8 mouse cellular contexts compared by ENCODE assay signal in genomic region chr7:127231826-127232621, GRCm38 (mm10). TPM values are rescaled to one million over a fixed set of nuclear protein-coding genes. Genes with fewer than 3 reads are reported as not detected.
DNase-seq lines count a peak whose midpoint lies in the region; ATAC-seq and TF ChIP-seq lines count a peak whose summit lies in the region.

No protein-coding gene starts in this region.

- H3K4me2 ChIP-seq in limb, embryonic 15.5 days: peak overlapping the region; percentile 64

- TF ChIP-seq POLR2A in thymus, adult 2 months (IDR thresholded peaks at IDR 0.05; ENCODE audit: control insufficient read depth, extremely low read depth, insufficient read depth, low read length, poor library complexity): no peak

- peak overlapping the region; percentile 71 for H3K4me3 ChIP-seq in thymus, adult 2 months (ENCODE audit: control insufficient read depth, insufficient read depth, low read length)
- H3K4me3 ChIP-seq in limb, embryonic 15.5 days: peak overlapping the region; percentile 96

- TF ChIP-seq CTCF in thymus, adult 2 months (IDR thresholded peaks at IDR 0.05; ENCODE audit: borderline replicate concordance, control insufficient read depth, extremely low read depth, insufficient read depth, low read length, poor library complexity): no peak

- no peaks in the 10 kb centered on the region for H3K27me3 ChIP-seq in thymus, adult 2 months (ENCODE audit: control insufficient read depth, insufficient read depth, low read length)
- H3K27me3 ChIP-seq in limb, embryonic 15.5 days: no peaks in the 10 kb centered on the region

- no peak for ATAC-seq in limb, embryonic 15.5 days (ENCODE audit: insufficient number of reproducible peaks, low FRiP score, low TSS enrichment, low read depth)

- H3K4me1 ChIP-seq in thymus, adult 2 months (replicated peaks; ENCODE audit: control insufficient read depth, insufficient read depth, low read length): peaks cover 28% of the 10 kb centered on the region
- H3K4me1 ChIP-seq in limb, embryonic 15.5 days: peaks cover 34% of the 10 kb centered on the region

- peak overlapping the region; percentile 95 for H3K9ac ChIP-seq in limb, embryonic 15.5 days

- peak overlapping the region; percentile 93 for H3K27ac ChIP-seq in thymus, adult 2 months (ENCODE audit: control insufficient read depth, insufficient read depth, low read length)
- peak overlapping the region; percentile 97 for H3K27ac ChIP-seq in limb, embryonic 15.5 days

- peaks cover 21% of the 10 kb centered on the region for H3K36me3 ChIP-seq in thymus, adult 2 months (ENCODE audit: control insufficient read depth, insufficient read depth, low read length)
- H3K36me3 ChIP-seq in limb, embryonic 15.5 days: peaks cover 40% of the 10 kb centered on the region

- 2% methylated on average over 20 of the region's 20 CpGs for WGBS in thymus, adult 2 months
- 6% methylated on average over 20 of the region's 20 CpGs for WGBS in limb, embryonic 15.5 days

- peak; percentile 16 for DNase-seq in cerebellum, adult 8-10 months
- no peak for DNase-seq in cerebellum, adult 9-10 months
- DNase-seq in thymus, adult 2 months: no peak
- DNase-seq in thymus, postnatal 14 days: no peak
- no peak for DNase-seq in ovary, postnatal 14 days (ENCODE audit: low spot score)
- DNase-seq in gastrocnemius, postnatal 25 days: no peak
- no peak for DNase-seq in urinary bladder, postnatal 25 days (ENCODE audit: low spot score)

- no peaks in the 10 kb centered on the region for H3K9me3 ChIP-seq in limb, embryonic 15.5 days

RNA-seq across cellular contexts. Expression of gene Zfp553, which starts 0.8 kb away (rescaled TPM):
- 30.4 and 31.6 TPM in 2 replicates for polyA plus RNA-seq in thymus, adult 2 months (2012; rRNA removed)
- polyA plus RNA-seq in limb, embryonic 15.5 days (2015; fragmentation: Nextera tagmentation; extraction: Ambion mirVana): 37.3 and 38.4 TPM in 2 replicates
- 1 to 10 TPM; 4.0 to 4.2 TPM for total RNA-seq in gastrocnemius, postnatal 25 days (2021)

RNA-seq across cellular contexts. Expression of gene Sept1, which starts 0.9 kb away (rescaled TPM):
- polyA plus RNA-seq in thymus, adult 2 months (2012; rRNA removed): 1,045 and 1,102 TPM in 2 replicates
- 19.6 and 22.7 TPM in 2 replicates for polyA plus RNA-seq in limb, embryonic 15.5 days (2015; fragmentation: Nextera tagmentation; extraction: Ambion mirVana)
- total RNA-seq in gastrocnemius, postnatal 25 days (2021): 1 to 10 TPM; 1.5 to 1.7 TPM

RNA-seq across cellular contexts. Expression of gene Zfp771, which starts 12.1 kb away (rescaled TPM):
- 91.3 and 102 TPM in 2 replicates for polyA plus RNA-seq in thymus, adult 2 months (2012; rRNA removed)
- polyA plus RNA-seq in limb, embryonic 15.5 days (2015; fragmentation: Nextera tagmentation; extraction: Ambion mirVana): 69.7 and 71.7 TPM in 2 replicates
- total RNA-seq in gastrocnemius, postnatal 25 days (2021): 10 to 100 TPM; 15.8 to 16.8 TPM

RNA-seq across cellular contexts. Expression of gene Mylpf, which starts 23.3 kb away (rescaled TPM):
- 10.7 and 12.3 TPM in 2 replicates for polyA plus RNA-seq in thymus, adult 2 months (2012; rRNA removed)
- 422 and 1,232 TPM in 2 replicates for polyA plus RNA-seq in limb, embryonic 15.5 days (2015; fragmentation: Nextera tagmentation; extraction: Ambion mirVana)
- total RNA-seq in gastrocnemius, postnatal 25 days (2021): over 10,000 TPM; 49,123 to 49,891 TPM

RNA-seq across cellular contexts. Expression of gene Tbc1d10b, which starts 23.8 kb away (rescaled TPM):
- 70.3 and 81.3 TPM in 2 replicates for polyA plus RNA-seq in thymus, adult 2 months (2012; rRNA removed)
- polyA plus RNA-seq in limb, embryonic 15.5 days (2015; fragmentation: Nextera tagmentation; extraction: Ambion mirVana): 24.6 and 25.5 TPM in 2 replicates
- 10 to 100 TPM; 32.8 to 34.1 TPM for total RNA-seq in gastrocnemius, postnatal 25 days (2021)

Comparison
In these comparisons a context has a peak if more than half of its experiments do, and no peak if none do; other contexts are left out.
1. RNA of gene Sept1, which starts 0.9 kb away (polyA plus RNA-seq): 1,045 to 1,102 TPM in thymus, adult 2 months; 19.6 to 22.7 TPM in limb, embryonic 15.5 days; every median in the first group is over 10 times any median in the second.